Mouse (Mus musculus) lung, embryonic 14.5 days (tissue): ENCODE measurements around the gene Aqp9. TPM values are rescaled to one million over a fixed set of nuclear protein-coding genes. Genes with fewer than 3 reads are reported as not detected.

Source experiments
- ATAC-seq: fragments of 200-750 bp; cut with Nextera tagmentation; 2 replicates; pipeline ENCODE4 v1.8.0; 2017; ENCODE audit warnings: mild to moderate bottlenecking, moderate TSS enrichment, moderate library complexity; ENCODE audit not compliant: insufficient read depth
- DNase-seq: peaks from one replicate; pipeline ENCODE4 v3.0.0-alpha.2; 2015
- H3K27ac ChIP-seq: fragments of 300-500 bp; sonication (generic); 2 replicates; pipeline ENCODE4 v1.5.1; 2014; ENCODE audit warnings: low read depth, mild to moderate bottlenecking, moderate library complexity
- H3K27me3 ChIP-seq: fragments of 300-500 bp; sonication (generic); 2 replicates; pipeline ENCODE4 v1.6.1; 2014; ENCODE audit warnings: low read length, control low read depth; ENCODE audit not compliant: insufficient read depth
- H3K36me3 ChIP-seq: fragments of 300-500 bp; sonication (generic); 2 replicates; pipeline ENCODE4 v1.6.1; 2014; ENCODE audit warnings: control low read depth; ENCODE audit not compliant: insufficient read depth
- H3K4me1 ChIP-seq: fragments of 300-500 bp; sonication (generic); 2 replicates; pipeline ENCODE4 v1.6.1; 2014; ENCODE audit warnings: antibody characterized with exemption, control low read depth; ENCODE audit not compliant: insufficient read depth
- H3K4me2 ChIP-seq: fragments of 300-500 bp; sonication (generic); 2 replicates; pipeline ENCODE4 v1.6.1; 2014; ENCODE audit warnings: mild to moderate bottlenecking
- H3K4me3 ChIP-seq: fragments of 300-500 bp; sonication (generic); 2 replicates; pipeline ENCODE4 v1.5.1; 2014; ENCODE audit warnings: low read depth, low read length
- H3K9ac ChIP-seq: fragments of 300-500 bp; sonication (generic); 2 replicates; pipeline ENCODE4 v1.6.1; 2014
- H3K9me3 ChIP-seq: fragments of 300-500 bp; sonication (generic); 2 replicates; pipeline ENCODE4 v1.6.1; 2016; ENCODE audit warnings: low read depth, low read length, control low read depth
- CTCF ChIP-seq: IDR thresholded peaks from 2 replicates; pipeline ENCODE4 v1.5.1; 2016; ENCODE audit warnings: antibody characterized with exemption, low read depth
- WGBS: fragments of 180-500 bp; shearing (Covaris S2); extraction: QIAGEN DNeasy Blood & Tissue Kit; methylation state at CpG from one replicate; pipeline ENCODE4 v1.1.7; 2014; 5-methylcytosine and 5-hydroxymethylcytosine counted together
- polyA plus RNA-seq: library from polyadenylated mRNA; unstranded; fragments of >200 nt; fragmentation: Nextera tagmentation; extraction: Ambion mirVana; gene quantifications from 2 replicates; pipeline ENCODE4 v1.2.1, GENCODE M21; 2014

Gene Aqp9
- polyA plus RNA-seq, 1 experiment from 2014 or later: 0.42 TPM

- H3K4me1 ChIP-seq: no peaks in the 10 kb centered on the region
- H3K4me2 ChIP-seq: no peak overlapping the region
- no peaks in the 10 kb centered on the region for H3K36me3 ChIP-seq
- H3K9ac ChIP-seq: no peak overlapping the region
- no peaks in the 10 kb centered on the region for H3K9me3 ChIP-seq
- no peak overlapping the region for H3K27ac ChIP-seq
- ATAC-seq (peak; percentile 54; the same call in 1 of the 2 replicates), DNase-seq (peak; percentile 27)
- TF ChIP-seq CTCF: no peak
- H3K4me3 ChIP-seq: no peak overlapping the region
- 67% methylated on average over 12 of the region's 12 CpGs for WGBS
- no peaks in the 10 kb centered on the region for H3K27me3 ChIP-seq
Observed at GRCm38 (mm10) chr9:71076201-71076648, 92.3 kb downstream of the Aqp9 start.

- 54% methylated on average over 4 of the region's 4 CpGs for WGBS
- DNase-seq (peak; percentile 70), ATAC-seq (no peak)
- H3K4me3 ChIP-seq: no peak overlapping the region
- no peak overlapping the region for H3K27ac ChIP-seq
- H3K4me1 ChIP-seq: no peaks in the 10 kb centered on the region
- no peaks in the 10 kb centered on the region for H3K36me3 ChIP-seq
- no peaks in the 10 kb centered on the region for H3K27me3 ChIP-seq
- H3K4me2 ChIP-seq: no peak overlapping the region
- H3K9me3 ChIP-seq: no peaks in the 10 kb centered on the region
- H3K9ac ChIP-seq: no peak overlapping the region
- TF ChIP-seq CTCF: peak; percentile 86
Observed at GRCm38 (mm10) chr9:71073831-71074230, 94.7 kb downstream of the Aqp9 start.

- H3K9me3 ChIP-seq: no peaks in the 10 kb centered on the region
- H3K4me2 ChIP-seq: no peak overlapping the region
- peak; percentile 8 for DNase-seq
- H3K27me3 ChIP-seq: no peaks in the 10 kb centered on the region
- H3K27ac ChIP-seq: no peak overlapping the region
- H3K4me1 ChIP-seq: no peaks in the 10 kb centered on the region
- H3K9ac ChIP-seq: no peak overlapping the region
- ATAC-seq: no peak
- no peak for TF ChIP-seq CTCF
- no peak overlapping the region for H3K4me3 ChIP-seq
- no peaks in the 10 kb centered on the region for H3K36me3 ChIP-seq
- 42% methylated on average over 4 of the region's 4 CpGs for WGBS
Observed at GRCm38 (mm10) chr9:71073076-71073475, 95.4 kb downstream of the Aqp9 start.

- H3K4me1 ChIP-seq: no peaks in the 10 kb centered on the region
- no peak for TF ChIP-seq CTCF
- no peak overlapping the region for H3K9ac ChIP-seq
- ATAC-seq: no peak
- WGBS: 45% methylated on average over 7 of the region's 7 CpGs
- H3K27me3 ChIP-seq: no peaks in the 10 kb centered on the region
- H3K36me3 ChIP-seq: no peaks in the 10 kb centered on the region
- no peak for DNase-seq
- H3K4me2 ChIP-seq: no peak overlapping the region
- H3K9me3 ChIP-seq: no peaks in the 10 kb centered on the region
- no peak overlapping the region for H3K27ac ChIP-seq
- H3K4me3 ChIP-seq: no peak overlapping the region
Observed at GRCm38 (mm10) chr9:71072502-71072901, 96.0 kb downstream of the Aqp9 start.

GRCm38 (mm10) chr9:71071581-71072330 is 96.7 kb downstream of the Aqp9 start:
- Histone ChIP-seq H3K9ac (no peak overlapping the region), H3K36me3 (no peaks in the 10 kb centered on the region), H3K4me1 (no peaks in the 10 kb centered on the region), H3K9me3 (no peaks in the 10 kb centered on the region), H3K27ac (no peak overlapping the region), H3K4me3 (no peak overlapping the region), H3K4me2 (no peak overlapping the region), H3K27me3 (no peaks in the 10 kb centered on the region)
- WGBS: 54% methylated on average over 7 of the region's 7 CpGs
- no peak for TF ChIP-seq CTCF
- no peak for ATAC-seq
- DNase-seq: no peak

- TF ChIP-seq CTCF: no peak
- Histone ChIP-seq H3K36me3 (no peaks in the 10 kb centered on the region), H3K9ac (no peak overlapping the region), H3K27me3 (no peaks in the 10 kb centered on the region), H3K4me1 (no peaks in the 10 kb centered on the region), H3K4me3 (no peak overlapping the region), H3K4me2 (no peak overlapping the region), H3K9me3 (no peaks in the 10 kb centered on the region), H3K27ac (no peak overlapping the region)
- ATAC-seq (no peak), DNase-seq (no peak)
- WGBS: 73% methylated on average over 2 of the region's 2 CpGs
Observed at GRCm38 (mm10) chr9:71070628-71071027, 97.9 kb downstream of the Aqp9 start.

- no peak overlapping the region for H3K4me3 ChIP-seq
- ATAC-seq: no peak
- no peak overlapping the region for H3K27ac ChIP-seq
- no peaks in the 10 kb centered on the region for H3K4me1 ChIP-seq
- 47% methylated on average over 6 of the region's 6 CpGs for WGBS
- no peak for DNase-seq
- no peak overlapping the region for H3K9ac ChIP-seq
- TF ChIP-seq CTCF: no peak
- no peaks in the 10 kb centered on the region for H3K36me3 ChIP-seq
- H3K9me3 ChIP-seq: no peaks in the 10 kb centered on the region
- H3K27me3 ChIP-seq: no peaks in the 10 kb centered on the region
- no peak overlapping the region for H3K4me2 ChIP-seq
Observed at GRCm38 (mm10) chr9:71068866-71069390, 99.6 kb downstream of the Aqp9 start.
